Mouse (Mus musculus): ENCODE data around the gene Atp13a1. TPM values are rescaled to one million over a fixed set of nuclear protein-coding genes. Genes with fewer than 3 reads are reported as not detected.

Gene Atp13a1
- total RNA-seq, 2 experiments from 2014 or later, result 39.9 to 44.5 TPM

DNA sequence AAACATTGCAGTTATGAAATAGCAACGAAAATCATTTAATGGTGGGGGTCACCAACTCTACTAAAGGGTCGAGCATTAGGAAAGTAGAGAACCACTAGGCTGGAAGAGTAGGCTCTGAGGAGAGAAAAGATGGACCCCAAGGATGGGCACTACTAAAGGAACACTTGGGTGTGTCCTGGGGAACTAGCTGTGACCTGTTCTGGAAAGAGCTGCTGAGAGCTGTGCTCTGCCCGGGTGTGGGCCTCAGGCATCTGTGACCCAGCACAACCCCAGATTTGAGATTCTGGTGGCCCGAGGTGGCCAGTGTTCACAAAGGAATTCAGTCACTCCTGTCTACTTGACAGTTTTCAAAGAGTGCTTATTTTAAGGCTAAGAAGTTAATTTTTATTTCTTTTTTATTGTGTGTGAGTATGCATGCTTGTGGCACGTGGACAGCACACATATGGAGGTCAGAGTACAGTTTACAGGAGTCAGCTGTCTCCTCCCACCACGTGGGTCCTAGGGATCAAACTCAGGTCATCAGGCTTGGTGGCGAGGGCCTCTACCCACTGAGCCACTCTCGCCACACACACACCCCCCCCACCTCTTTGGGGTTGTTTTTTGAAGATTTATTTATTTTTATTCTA lies 46.2 kb downstream of the Atp13a1 start:
- no peak for DNase-seq (ENCODE audit: extremely low spot score in 1 of 2, low spot score in 1 of 2)

DNA sequence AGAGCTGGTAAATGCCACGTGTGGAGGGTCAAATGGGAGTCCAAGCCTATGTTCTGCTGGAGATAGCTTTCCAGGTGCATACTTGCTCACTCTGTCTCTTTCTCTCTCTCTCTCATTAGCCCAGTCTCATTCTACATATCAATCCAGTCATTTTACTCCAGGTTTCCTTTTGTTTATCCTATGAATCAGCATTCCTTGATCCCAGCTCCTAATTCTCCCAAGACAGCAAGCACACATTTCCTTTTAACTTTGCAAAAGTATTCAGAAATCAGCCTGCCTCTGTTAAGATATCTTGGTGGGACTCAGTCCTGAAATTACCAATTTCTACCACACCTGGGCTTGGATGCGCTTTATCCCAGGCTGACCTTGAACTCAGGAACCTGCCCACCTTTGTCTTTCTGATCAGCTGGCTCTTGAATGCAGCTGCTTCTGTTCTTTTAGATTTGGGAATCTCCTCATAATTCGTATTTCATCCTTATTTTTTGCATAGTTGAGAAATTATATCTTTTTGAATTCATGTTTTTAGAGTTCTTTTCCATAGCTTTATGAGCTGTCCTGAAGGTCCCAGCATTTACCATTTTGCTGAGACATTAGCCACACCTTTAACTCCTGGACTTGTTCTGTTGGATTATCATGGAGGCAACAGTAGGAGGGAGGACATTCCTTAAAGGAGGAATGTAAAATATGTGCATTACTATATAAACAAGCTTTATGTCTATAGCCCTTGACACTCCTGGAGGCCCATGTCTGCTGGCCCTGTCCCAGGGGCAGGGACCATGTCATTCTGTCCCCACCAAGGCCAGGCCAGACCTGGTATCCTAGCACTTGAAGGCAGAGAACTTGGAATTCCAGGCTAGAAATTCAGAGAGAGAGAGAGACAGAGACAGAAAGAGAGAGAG lies 56.5 kb downstream of the Atp13a1 start:
- no peak for DNase-seq (ENCODE audit: extremely low spot score in 1 of 2, low spot score in 1 of 2)

DNA sequence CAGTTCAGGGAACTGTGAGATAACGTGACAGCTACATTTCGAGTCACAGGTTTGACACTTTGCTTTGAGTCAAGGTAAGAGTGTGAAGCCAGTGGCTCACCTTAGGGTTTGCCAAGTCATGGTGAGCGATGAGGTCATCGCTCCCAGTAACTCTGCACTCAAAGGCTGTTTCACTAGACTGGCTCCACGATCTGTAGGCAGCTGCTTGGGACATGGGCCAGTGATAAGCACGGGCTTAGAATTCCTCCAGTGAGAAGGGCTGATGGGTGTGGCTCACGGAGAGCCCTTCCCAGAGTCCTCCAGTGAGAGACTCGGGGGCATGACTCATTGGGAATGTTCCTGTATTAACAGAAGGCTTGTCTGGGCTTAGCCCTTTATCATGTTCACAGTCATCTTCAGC lies 58.0 kb downstream of the Atp13a1 start:
- no peak for DNase-seq (ENCODE audit: extremely low spot score in 1 of 2, low spot score in 1 of 2)

DNA sequence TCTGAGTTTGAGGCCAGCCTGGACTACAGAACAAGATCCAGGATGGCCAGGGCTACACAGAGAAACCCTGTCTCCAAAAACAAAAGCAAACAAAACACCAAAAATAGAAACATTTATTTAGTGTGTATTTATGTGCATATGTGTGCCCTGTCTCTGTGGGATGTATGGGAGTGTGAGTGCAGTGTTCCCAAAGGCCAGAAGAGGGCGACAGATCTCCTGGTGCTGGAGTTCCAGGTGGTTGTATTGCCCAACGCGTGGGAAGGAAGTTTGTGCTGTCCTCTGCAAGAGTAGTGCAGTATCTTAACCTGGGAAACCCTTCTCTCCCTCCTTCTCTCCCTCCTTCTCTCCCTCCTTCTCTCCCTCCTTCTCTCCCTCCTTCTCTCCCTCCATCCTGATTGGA lies 58.9 kb downstream of the Atp13a1 start:
- DNase-seq (ENCODE audit: extremely low spot score in 1 of 2, low spot score in 1 of 2), result no peak

DNA sequence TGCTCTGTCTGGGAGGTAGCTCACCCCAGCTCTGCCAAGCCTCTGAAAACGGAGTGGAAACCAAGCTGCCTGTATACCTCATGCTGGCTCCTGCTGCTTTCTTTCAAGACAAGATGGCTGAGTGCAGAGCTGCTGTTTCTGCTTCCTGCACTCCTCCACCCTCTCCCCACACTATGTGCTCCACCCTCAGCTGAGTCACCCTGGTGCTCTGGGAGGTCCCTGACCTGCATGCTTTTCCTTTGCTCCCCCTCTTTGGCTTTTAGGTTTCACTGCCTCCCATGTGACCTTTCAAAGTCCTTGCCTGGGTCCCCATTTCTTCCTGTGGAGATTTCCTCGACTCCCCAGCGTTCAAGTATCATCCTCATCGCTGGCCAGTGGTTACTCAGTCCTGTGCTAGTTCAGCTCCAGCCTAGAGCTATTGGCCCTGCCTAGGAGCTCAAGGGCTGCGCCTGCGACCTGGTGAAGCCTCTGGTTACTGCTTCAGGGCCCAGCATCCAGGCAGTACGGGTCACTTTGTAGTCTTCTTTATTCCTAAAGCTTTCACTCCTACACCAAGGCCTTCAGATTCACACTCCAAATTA lies 60.1 kb downstream of the Atp13a1 start:
- DNase-seq (ENCODE audit: extremely low spot score in 1 of 2, low spot score in 1 of 2), result no peak

DNA sequence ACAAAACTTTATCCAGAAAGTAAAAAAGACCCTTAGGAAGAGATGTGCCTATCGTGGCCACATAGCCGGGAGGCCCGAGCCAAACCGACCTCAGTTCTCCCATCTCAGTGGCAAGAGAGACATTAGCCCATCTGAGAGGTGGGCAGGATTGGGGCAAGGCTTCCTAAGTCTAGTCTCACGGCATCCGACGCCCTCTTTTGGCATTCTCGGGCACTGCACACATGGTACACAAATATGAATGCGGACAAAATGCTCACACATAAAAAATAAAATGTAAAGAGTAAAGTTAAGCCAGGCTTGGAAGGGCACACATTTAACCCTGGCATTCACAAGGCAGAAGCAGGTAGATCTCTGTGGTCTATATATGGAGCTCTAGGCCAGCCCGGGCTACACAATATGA lies 62.9 kb downstream of the Atp13a1 start:
- DNase-seq (ENCODE audit: extremely low spot score in 1 of 2, low spot score in 1 of 2), result no peak

Other genes starting within 250 kb of the Atp13a1 start
- 10 to 100 TPM; 16.6 to 17.1 TPM for gene Zfp868, start 165.6 kb upstream of the Atp13a1 start, total RNA-seq (2021)
- gene Zfp964, start 136.7 kb upstream of the Atp13a1 start, total RNA-seq (2021), result 1 to 10 TPM; 4.3 to 5.5 TPM
- gene Zfp869, start 80.4 kb upstream of the Atp13a1 start, total RNA-seq (2021), result 10 to 100 TPM; 19.1 to 19.7 TPM
- 1 to 10 TPM; 4.2 to 4.5 TPM for gene Zfp963, start 41.2 kb upstream of the Atp13a1 start, total RNA-seq (2021)
- 1 to 10 TPM; 1.8 to 2.6 TPM for gene Gm20422, start 16.3 kb upstream of the Atp13a1 start, total RNA-seq (2021)
- gene Zfp866, start within 50 bp of the Atp13a1 start, total RNA-seq (2021), result 10 to 100 TPM; 26.1 to 28.8 TPM
- 10 to 100 TPM; 10.9 to 15.2 TPM for gene Gmip, start 17.5 kb downstream of the Atp13a1 start, total RNA-seq (2021)
- under 1 TPM; 0.35 to 0.37 TPM for gene Lpar2, start 31.3 kb downstream of the Atp13a1 start, total RNA-seq (2021)
- gene Pbx4, start 41.3 kb downstream of the Atp13a1 start, total RNA-seq (2021), result 10 to 100 TPM; 13.3 to 13.6 TPM
- 1 to 10 TPM in 1 of 2 experiments, under 1 TPM in 1; 0.89 to 1.3 TPM for gene Cilp2, start 96.5 kb downstream of the Atp13a1 start, total RNA-seq (2021)
- under 1 TPM; 0.27 to 0.28 TPM for gene Tssk6, start 111.0 kb downstream of the Atp13a1 start, total RNA-seq (2021)
- 100 to 1,000 TPM; 159 to 174 TPM for gene Ndufa13, start 111.4 kb downstream of the Atp13a1 start, total RNA-seq (2021)
- 10 to 100 TPM; 29.0 to 37.5 TPM for gene Yjefn3, start 111.5 kb downstream of the Atp13a1 start, total RNA-seq (2021)
- 10 to 100 TPM; 30.7 TPM for gene Gatad2a, start 205.2 kb downstream of the Atp13a1 start, total RNA-seq (2021)

Data from layer of hippocampus, postnatal 25 days (tissue).